Mouse (Mus musculus): ENCODE data around the gene Tnxb. TPM values are rescaled to one million over a fixed set of nuclear protein-coding genes. Genes with fewer than 3 reads are reported as not detected.
"Not testable (repeated sequence)": the region's sequence is repeated elsewhere in the genome, so short reads cannot be mapped to it uniquely, and the experiment has no call there.

Gene Tnxb
- polyA plus RNA-seq, 1 experiment from 2014 or later: 3.0 TPM

DNA sequence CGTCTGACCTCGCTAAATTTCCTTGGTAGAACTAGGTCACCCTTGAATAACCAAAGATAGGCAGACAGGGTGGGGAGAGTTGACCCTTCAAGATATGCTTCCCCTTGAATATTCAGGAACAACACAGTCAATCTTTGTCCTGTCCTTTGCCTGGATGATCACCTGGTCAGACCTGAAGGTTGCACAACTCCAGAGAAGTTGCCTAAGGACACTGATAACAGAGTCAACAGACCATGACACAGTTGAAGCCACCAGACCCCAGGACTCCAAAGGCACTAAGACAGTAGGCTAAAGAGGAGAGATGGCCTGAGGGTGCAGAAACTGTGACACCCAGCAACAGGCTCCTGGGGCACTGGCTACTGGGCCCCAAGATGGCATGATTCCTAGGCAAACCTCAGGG is 57.6 kb downstream of the Tnxb start:
- Histone ChIP-seq H3K36me3 (ENCODE audit: control insufficient read depth, insufficient read depth, low read length) (no peaks in the 10 kb centered on the region), H3K4me1 (ENCODE audit: control insufficient read depth in 2 of 2, insufficient read depth in 2 of 2, low read length in 2 of 2) (no peaks in the 10 kb centered on the region), H3K9me3 (ENCODE audit: control insufficient read depth, low read length) (peaks cover 2% of the 10 kb centered on the region), H3K27me3 (ENCODE audit: control insufficient read depth, insufficient read depth, low read length) (no peaks in the 10 kb centered on the region), H3K4me2 (ENCODE audit: low read length) (no peak overlapping the region), H3K9ac (ENCODE audit: low read length) (no peak overlapping the region), H3K27ac (replicated peaks in 1 of 2; ENCODE audit: control insufficient read depth in 1 of 2, insufficient read depth in 1 of 2, low read depth in 2 of 2, low read length in 2 of 2) (no peak overlapping the region), H3K4me3 (ENCODE audit: control insufficient read depth in 1 of 2, insufficient read depth in 1 of 2, low read depth in 1 of 2, low read length in 2 of 2) (no peak overlapping the region)
- WGBS: 75% methylated on average over 2 of the region's 2 CpGs
- no peak for ATAC-seq (ENCODE audit: insufficient number of reproducible peaks, insufficient read depth, low FRiP score, low read depth)

DNA sequence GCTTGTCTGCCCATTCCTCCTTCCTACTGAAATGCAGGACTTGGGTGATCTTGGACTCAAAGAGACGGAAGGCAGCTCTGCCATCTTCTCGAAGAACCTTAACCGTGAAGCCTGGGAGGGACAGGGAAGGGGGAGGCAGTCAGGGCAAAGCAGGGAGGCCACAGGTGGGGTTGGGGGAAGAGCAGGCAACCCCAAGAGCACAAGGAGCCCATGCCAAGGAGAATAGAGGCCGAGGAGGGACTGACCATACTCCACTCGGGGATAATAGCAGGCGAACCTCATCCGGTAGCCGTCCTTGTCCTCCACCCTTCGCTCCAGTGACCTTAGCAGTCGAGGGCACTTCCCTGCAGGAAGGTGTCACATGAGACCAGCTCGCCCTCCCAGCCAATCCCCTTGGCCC is 58.8 kb downstream of the Tnxb start:
- H3K4me3 ChIP-seq (ENCODE audit: control insufficient read depth in 1 of 2, insufficient read depth in 1 of 2, low read depth in 1 of 2, low read length in 2 of 2); H3K4me1 ChIP-seq (ENCODE audit: control insufficient read depth in 2 of 2, insufficient read depth in 2 of 2, low read length in 2 of 2); H3K4me2 ChIP-seq (ENCODE audit: low read length); H3K9me3 ChIP-seq (ENCODE audit: control insufficient read depth, low read length); H3K27me3 ChIP-seq (ENCODE audit: control insufficient read depth, insufficient read depth, low read length); ATAC-seq (ENCODE audit: insufficient number of reproducible peaks, insufficient read depth, low FRiP score, low read depth); H3K9ac ChIP-seq (ENCODE audit: low read length); H3K27ac ChIP-seq (replicated peaks in 1 of 2; ENCODE audit: control insufficient read depth in 1 of 2, insufficient read depth in 1 of 2, low read depth in 2 of 2, low read length in 2 of 2); H3K36me3 ChIP-seq (ENCODE audit: control insufficient read depth, insufficient read depth, low read length): not testable (repeated sequence)
- WGBS: 75% methylated on average over 10 of the region's 11 CpGs

GRCm38 (mm10) chr17:34729779-34730553 is 59.6 kb downstream of the Tnxb start:
- H3K4me2 ChIP-seq (ENCODE audit: low read length); ATAC-seq (ENCODE audit: insufficient number of reproducible peaks, insufficient read depth, low FRiP score, low read depth): not testable (repeated sequence)
- 81% methylated on average over 12 of the region's 12 CpGs for WGBS

DNA sequence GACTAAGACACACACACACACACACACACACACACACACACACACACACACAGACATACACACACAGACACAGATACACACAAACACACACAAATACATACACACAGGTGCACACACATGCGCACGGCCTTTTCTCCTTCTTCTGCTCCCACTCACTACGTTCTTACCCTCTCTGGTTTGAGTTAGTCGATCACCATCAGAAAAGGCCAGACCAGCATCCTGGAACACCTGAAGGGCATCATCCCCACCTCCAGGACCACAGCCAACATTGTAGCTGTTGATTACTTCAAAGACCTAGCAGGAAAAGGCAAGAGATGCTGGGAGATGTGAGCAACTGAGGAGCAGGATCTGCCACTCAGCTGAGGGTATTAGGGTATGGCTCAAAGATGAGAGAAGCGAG is 67.1 kb downstream of the Tnxb start:
- not testable (repeated sequence) for H3K36me3 ChIP-seq (ENCODE audit: control insufficient read depth, insufficient read depth, low read length); H3K4me2 ChIP-seq (ENCODE audit: low read length); H3K27ac ChIP-seq (replicated peaks in 1 of 2; ENCODE audit: control insufficient read depth in 1 of 2, insufficient read depth in 1 of 2, low read depth in 2 of 2, low read length in 2 of 2); H3K27me3 ChIP-seq (ENCODE audit: control insufficient read depth, insufficient read depth, low read length); H3K4me1 ChIP-seq (ENCODE audit: control insufficient read depth in 2 of 2, insufficient read depth in 2 of 2, low read length in 2 of 2); H3K9me3 ChIP-seq (ENCODE audit: control insufficient read depth, low read length); ATAC-seq (ENCODE audit: insufficient number of reproducible peaks, insufficient read depth, low FRiP score, low read depth); H3K4me3 ChIP-seq (ENCODE audit: control insufficient read depth in 1 of 2, insufficient read depth in 1 of 2, low read depth in 1 of 2, low read length in 2 of 2); H3K9ac ChIP-seq (ENCODE audit: low read length)
- WGBS: 66% methylated on average over 5 of the region's 5 CpGs

More at GRCm38 (mm10) chr17:34729779-34730553, 59.6 kb downstream of the Tnxb start:
- H3K27ac ChIP-seq (replicated peaks in 1 of 2; ENCODE audit: control insufficient read depth in 1 of 2, insufficient read depth in 1 of 2, low read depth in 2 of 2, low read length in 2 of 2); H3K4me3 ChIP-seq (ENCODE audit: control insufficient read depth in 1 of 2, insufficient read depth in 1 of 2, low read depth in 1 of 2, low read length in 2 of 2); H3K27me3 ChIP-seq (ENCODE audit: control insufficient read depth, insufficient read depth, low read length); H3K4me1 ChIP-seq (ENCODE audit: control insufficient read depth in 2 of 2, insufficient read depth in 2 of 2, low read length in 2 of 2); H3K9me3 ChIP-seq (ENCODE audit: control insufficient read depth, low read length); H3K9ac ChIP-seq (ENCODE audit: low read length); H3K36me3 ChIP-seq (ENCODE audit: control insufficient read depth, insufficient read depth, low read length): not testable (repeated sequence)

- WGBS: 79% methylated on average over 7 of the region's 7 CpGs
- H3K9ac ChIP-seq (ENCODE audit: low read length); H3K27ac ChIP-seq (replicated peaks in 1 of 2; ENCODE audit: control insufficient read depth in 1 of 2, insufficient read depth in 1 of 2, low read depth in 2 of 2, low read length in 2 of 2); H3K4me2 ChIP-seq (ENCODE audit: low read length); H3K4me3 ChIP-seq (ENCODE audit: control insufficient read depth in 1 of 2, insufficient read depth in 1 of 2, low read depth in 1 of 2, low read length in 2 of 2); H3K4me1 ChIP-seq (ENCODE audit: control insufficient read depth in 2 of 2, insufficient read depth in 2 of 2, low read length in 2 of 2); H3K27me3 ChIP-seq (ENCODE audit: control insufficient read depth, insufficient read depth, low read length); H3K9me3 ChIP-seq (ENCODE audit: control insufficient read depth, low read length); ATAC-seq (ENCODE audit: insufficient number of reproducible peaks, insufficient read depth, low FRiP score, low read depth); H3K36me3 ChIP-seq (ENCODE audit: control insufficient read depth, insufficient read depth, low read length): not testable (repeated sequence)
These were observed 69.4 kb downstream of the Tnxb start for GRCm38 (mm10) chr17:34739708-34740107.

- Histone ChIP-seq H3K27me3 (ENCODE audit: control insufficient read depth, insufficient read depth, low read length) (no peaks in the 10 kb centered on the region), H3K27ac (replicated peaks in 1 of 2; ENCODE audit: control insufficient read depth in 1 of 2, insufficient read depth in 1 of 2, low read depth in 2 of 2, low read length in 2 of 2) (no peak overlapping the region), H3K4me3 (ENCODE audit: control insufficient read depth in 1 of 2, insufficient read depth in 1 of 2, low read depth in 1 of 2, low read length in 2 of 2) (no peak overlapping the region), H3K4me1 (ENCODE audit: control insufficient read depth in 2 of 2, insufficient read depth in 2 of 2, low read length in 2 of 2) (no peaks in the 10 kb centered on the region), H3K36me3 (ENCODE audit: control insufficient read depth, insufficient read depth, low read length) (no peaks in the 10 kb centered on the region), H3K9ac (ENCODE audit: low read length) (no peak overlapping the region), H3K4me2 (ENCODE audit: low read length) (no peak overlapping the region), H3K9me3 (ENCODE audit: control insufficient read depth, low read length) (no peaks in the 10 kb centered on the region)
- no peak for ATAC-seq (ENCODE audit: insufficient number of reproducible peaks, insufficient read depth, low FRiP score, low read depth)
- 55% methylated on average over 4 of the region's 4 CpGs for WGBS
These were observed 69.9 kb downstream of the Tnxb start for GRCm38 (mm10) chr17:34740280-34740679.

GRCm38 (mm10) chr17:34743719-34744118 is 73.4 kb downstream of the Tnxb start, which contains the start of gene C4b:
C4b (minus strand) TSS chr17:34743882.
- WGBS: 76% methylated on average over 7 of the region's 7 CpGs
- no peaks in the 10 kb centered on the region for H3K27me3 ChIP-seq (ENCODE audit: control insufficient read depth, insufficient read depth, low read length)
- ATAC-seq (ENCODE audit: insufficient number of reproducible peaks, insufficient read depth, low FRiP score, low read depth): no peak
- no peak within 1 kb of the TSS for H3K9ac ChIP-seq (ENCODE audit: low read length)
- peaks cover 6% of the 10 kb centered on the region; the same call in 1 of the 2 replicates for H3K9me3 ChIP-seq (ENCODE audit: control insufficient read depth, low read length)
- no peaks in the 10 kb centered on the region for H3K36me3 ChIP-seq (ENCODE audit: control insufficient read depth, insufficient read depth, low read length)
- H3K4me2 ChIP-seq (ENCODE audit: low read length): no peak within 1 kb of the TSS
- H3K4me1 ChIP-seq (ENCODE audit: control insufficient read depth in 2 of 2, insufficient read depth in 2 of 2, low read length in 2 of 2): no peaks in the 10 kb centered on the region
- no peak within 1 kb of the TSS for H3K4me3 ChIP-seq (ENCODE audit: control insufficient read depth in 1 of 2, insufficient read depth in 1 of 2, low read depth in 1 of 2, low read length in 2 of 2)
- no peak within 1 kb of the TSS for H3K27ac ChIP-seq (replicated peaks in 1 of 2; ENCODE audit: control insufficient read depth in 1 of 2, insufficient read depth in 1 of 2, low read depth in 2 of 2, low read length in 2 of 2)

GRCm38 (mm10) chr17:34744206-34744605 is 73.9 kb downstream of the Tnxb start:
- no peaks in the 10 kb centered on the region for H3K36me3 ChIP-seq (ENCODE audit: control insufficient read depth, insufficient read depth, low read length)
- H3K27me3 ChIP-seq (ENCODE audit: control insufficient read depth, insufficient read depth, low read length): no peaks in the 10 kb centered on the region
- ATAC-seq (ENCODE audit: insufficient number of reproducible peaks, insufficient read depth, low FRiP score, low read depth): no peak
- no peak overlapping the region for H3K4me3 ChIP-seq (ENCODE audit: control insufficient read depth in 1 of 2, insufficient read depth in 1 of 2, low read depth in 1 of 2, low read length in 2 of 2)
- H3K9me3 ChIP-seq (ENCODE audit: control insufficient read depth, low read length): peaks cover 11% of the 10 kb centered on the region; the same call in 1 of the 2 replicates
- H3K27ac ChIP-seq (replicated peaks in 1 of 2; ENCODE audit: control insufficient read depth in 1 of 2, insufficient read depth in 1 of 2, low read depth in 2 of 2, low read length in 2 of 2): no peak overlapping the region
- no peaks in the 10 kb centered on the region for H3K4me1 ChIP-seq (ENCODE audit: control insufficient read depth in 2 of 2, insufficient read depth in 2 of 2, low read length in 2 of 2)
- WGBS: 79% methylated on average over 6 of the region's 6 CpGs
- no peak overlapping the region for H3K4me2 ChIP-seq (ENCODE audit: low read length)
- H3K9ac ChIP-seq (ENCODE audit: low read length): no peak overlapping the region
